Mouse (Mus musculus): ENCODE results near the gene Polr2j. TPM values are rescaled to one million over a fixed set of nuclear protein-coding genes. Genes with fewer than 3 reads are reported as not detected.

Gene Polr2j
- polyA plus RNA-seq, 1 experiment from 2014 or later, result 112 TPM

DNA sequence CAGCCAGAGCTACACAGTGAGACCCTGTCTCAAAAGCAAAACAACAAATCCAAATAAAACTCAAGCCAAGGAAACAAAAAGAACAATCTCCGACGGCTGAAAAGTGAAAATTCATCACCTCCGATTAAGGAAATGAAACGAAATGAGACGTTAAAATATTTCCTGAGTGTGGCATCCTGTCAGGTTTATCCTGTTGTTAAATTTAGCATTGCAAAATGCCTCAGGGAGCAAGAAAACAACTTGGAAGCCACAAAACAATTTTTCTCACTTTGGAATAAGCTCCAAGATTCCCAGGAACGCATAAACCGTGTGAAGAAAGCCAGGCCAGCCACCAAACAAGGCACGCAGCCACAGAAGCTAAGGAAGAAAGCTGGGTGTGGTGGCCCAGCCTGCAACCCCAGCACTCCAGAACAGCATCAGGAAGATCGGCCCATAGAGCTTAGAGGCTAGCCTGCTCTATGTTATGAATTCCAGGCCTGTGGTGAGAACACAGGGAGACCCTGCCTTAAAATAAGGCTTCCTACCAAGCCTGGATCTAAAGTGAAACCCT, 39.4 kb upstream of the Polr2j start:
- ATAC-seq (no peak), DNase-seq (no peak)
- Histone ChIP-seq H3K4me3 (ENCODE audit: low read depth, low read length) (no peak overlapping the region), H3K9me3 (ENCODE audit: low read length) (no peaks in the 10 kb centered on the region), H3K27me3 (ENCODE audit: insufficient read depth, low read length) (no peaks in the 10 kb centered on the region), H3K36me3 (replicated peaks; ENCODE audit: insufficient read depth, low read length) (no peaks in the 10 kb centered on the region), H3K4me1 (ENCODE audit: insufficient read depth) (no peaks in the 10 kb centered on the region), H3K4me2 (ENCODE audit: low read depth, low read length) (no peak overlapping the region), H3K27ac (ENCODE audit: low read depth) (peak overlapping the region; percentile 48; the same call in 1 of the 2 replicates), H3K9ac (replicated peaks) (no peak overlapping the region)
- TF ChIP-seq EP300 (IDR thresholded peaks at IDR 0.05; ENCODE audit: low read depth), result no peak
- no peak for TF ChIP-seq CTCF (IDR thresholded peaks at IDR 0.05; ENCODE audit: low read depth)
- WGBS (ENCODE audit: insufficient replicate concordance), result 49% methylated on average over 9 of the region's 9 CpGs

DNA sequence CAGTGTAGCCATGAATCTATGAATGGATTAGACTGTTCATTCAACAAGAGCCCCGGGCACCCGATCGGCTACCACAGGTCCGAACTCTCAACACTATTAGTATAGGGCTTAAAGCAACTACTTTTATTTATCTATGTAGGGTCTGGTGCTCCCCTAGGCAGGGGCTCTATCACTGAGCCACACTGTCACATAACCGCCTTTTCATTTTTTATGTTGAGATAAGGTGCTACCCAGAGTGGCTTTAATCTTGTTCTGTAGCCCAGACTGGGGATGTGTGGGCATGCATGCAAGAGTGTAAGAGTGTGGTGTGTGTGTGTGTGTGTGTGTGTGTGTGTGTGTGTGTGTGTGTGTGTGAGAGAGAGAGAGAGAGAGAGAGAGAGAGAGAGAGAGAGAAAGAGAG, 38.3 kb upstream of the Polr2j start:
- Histone ChIP-seq H3K36me3 (replicated peaks; ENCODE audit: insufficient read depth, low read length) (no peaks in the 10 kb centered on the region), H3K4me3 (ENCODE audit: low read depth, low read length) (no peak overlapping the region), H3K27me3 (ENCODE audit: insufficient read depth, low read length) (no peaks in the 10 kb centered on the region), H3K9me3 (ENCODE audit: low read length) (no peaks in the 10 kb centered on the region), H3K4me1 (ENCODE audit: insufficient read depth) (no peaks in the 10 kb centered on the region), H3K9ac (replicated peaks) (no peak overlapping the region), H3K27ac (ENCODE audit: low read depth) (no peak overlapping the region), H3K4me2 (ENCODE audit: low read depth, low read length) (no peak overlapping the region)
- 77% methylated on average over 5 of the region's 5 CpGs for WGBS (ENCODE audit: insufficient replicate concordance)
- no peak for TF ChIP-seq CTCF (IDR thresholded peaks at IDR 0.05; ENCODE audit: low read depth)
- TF ChIP-seq EP300 (IDR thresholded peaks at IDR 0.05; ENCODE audit: low read depth), result no peak
- ATAC-seq (no peak), DNase-seq (no peak)

DNA sequence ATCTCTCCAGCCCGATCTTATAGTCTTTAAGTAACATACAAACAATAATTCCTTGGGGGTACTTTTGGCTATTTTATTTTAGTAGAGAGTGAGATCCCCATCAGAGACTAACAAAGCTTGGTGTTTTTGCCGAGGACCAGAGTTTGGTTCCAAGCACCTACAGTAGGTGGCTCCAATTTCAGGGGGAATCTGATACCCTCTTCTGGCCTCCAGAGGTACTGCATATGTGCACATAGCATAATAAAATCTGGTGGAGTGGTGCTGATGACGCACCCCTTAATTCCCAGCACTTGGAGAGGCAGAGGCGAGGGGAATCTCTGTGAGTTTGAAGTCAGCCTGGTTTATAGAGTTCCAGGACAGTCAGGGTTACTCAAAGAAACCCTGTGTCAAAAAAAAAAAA, 34.1 kb upstream of the Polr2j start:
- ATAC-seq, result no peak
- H3K4me3 ChIP-seq (ENCODE audit: low read depth, low read length), result no peak overlapping the region
- 79% methylated on average over 4 of the region's 4 CpGs for WGBS (ENCODE audit: insufficient replicate concordance)
- no peaks in the 10 kb centered on the region for H3K36me3 ChIP-seq (replicated peaks; ENCODE audit: insufficient read depth, low read length)
- no peaks in the 10 kb centered on the region for H3K9me3 ChIP-seq (ENCODE audit: low read length)
- TF ChIP-seq CTCF (IDR thresholded peaks at IDR 0.05; ENCODE audit: low read depth), result peak; percentile 41; the same call in 1 of the 2 replicates
- no peak for TF ChIP-seq EP300 (IDR thresholded peaks at IDR 0.05; ENCODE audit: low read depth)
- no peak overlapping the region for H3K27ac ChIP-seq (ENCODE audit: low read depth)
- H3K4me2 ChIP-seq (ENCODE audit: low read depth, low read length), result no peak overlapping the region
- H3K9ac ChIP-seq (replicated peaks), result no peak overlapping the region
- peaks cover 13% of the 10 kb centered on the region for H3K27me3 ChIP-seq (ENCODE audit: insufficient read depth, low read length)
- H3K4me1 ChIP-seq (ENCODE audit: insufficient read depth), result peaks cover 9% of the 10 kb centered on the region
- no peak for DNase-seq

DNA sequence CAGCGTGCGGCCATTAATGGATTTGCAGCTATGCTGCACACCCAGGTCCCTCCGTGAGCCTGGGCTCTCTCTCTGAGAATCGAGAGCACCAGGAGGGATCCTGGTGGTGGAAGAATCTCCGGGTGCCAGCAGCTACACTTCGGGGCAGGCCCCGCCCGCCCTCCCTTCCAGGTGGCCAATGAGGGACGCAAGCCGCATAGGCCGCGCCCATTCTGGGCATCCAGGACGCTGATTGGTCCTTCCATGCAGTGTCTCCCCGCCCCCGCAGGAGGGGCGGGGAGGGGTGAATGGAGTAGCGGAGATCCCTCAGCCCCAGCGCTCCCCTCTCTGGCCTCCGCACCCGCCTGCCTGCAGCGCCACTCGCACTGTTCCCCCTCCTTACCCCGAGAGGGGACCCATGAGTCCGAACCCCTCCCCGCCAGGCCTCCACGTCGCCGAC, 32.7 kb upstream of the Polr2j start, which contains the start of gene Rasa4:
Gene Rasa4 (plus strand): TSS at position 248 of the 439 bp plus-strand sequence.
- TF ChIP-seq CTCF (IDR thresholded peaks at IDR 0.05; ENCODE audit: low read depth), result no peak
- TF ChIP-seq EP300 (IDR thresholded peaks at IDR 0.05; ENCODE audit: low read depth), result no peak
- Histone ChIP-seq H3K4me2 (ENCODE audit: low read depth, low read length) (peak within 1 kb of the TSS; percentile 98), H3K27me3 (ENCODE audit: insufficient read depth, low read length) (peaks cover 13% of the 10 kb centered on the region), H3K36me3 (replicated peaks; ENCODE audit: insufficient read depth, low read length) (no peaks in the 10 kb centered on the region), H3K9me3 (ENCODE audit: low read length) (no peaks in the 10 kb centered on the region), H3K9ac (replicated peaks) (peak within 1 kb of the TSS; percentile 62), H3K4me1 (ENCODE audit: insufficient read depth) (peaks cover 9% of the 10 kb centered on the region), H3K27ac (ENCODE audit: low read depth) (0 out of 2 replicates have a peak within 1 kb of the TSS, but pooled peaks have one; percentile 16), H3K4me3 (ENCODE audit: low read depth, low read length) (peak within 1 kb of the TSS; percentile 58)
- under 1% methylated on average over 26 of the region's 28 CpGs for WGBS (ENCODE audit: insufficient replicate concordance)
- peak; percentile 98 for ATAC-seq
- peak; percentile 92 for DNase-seq

DNA sequence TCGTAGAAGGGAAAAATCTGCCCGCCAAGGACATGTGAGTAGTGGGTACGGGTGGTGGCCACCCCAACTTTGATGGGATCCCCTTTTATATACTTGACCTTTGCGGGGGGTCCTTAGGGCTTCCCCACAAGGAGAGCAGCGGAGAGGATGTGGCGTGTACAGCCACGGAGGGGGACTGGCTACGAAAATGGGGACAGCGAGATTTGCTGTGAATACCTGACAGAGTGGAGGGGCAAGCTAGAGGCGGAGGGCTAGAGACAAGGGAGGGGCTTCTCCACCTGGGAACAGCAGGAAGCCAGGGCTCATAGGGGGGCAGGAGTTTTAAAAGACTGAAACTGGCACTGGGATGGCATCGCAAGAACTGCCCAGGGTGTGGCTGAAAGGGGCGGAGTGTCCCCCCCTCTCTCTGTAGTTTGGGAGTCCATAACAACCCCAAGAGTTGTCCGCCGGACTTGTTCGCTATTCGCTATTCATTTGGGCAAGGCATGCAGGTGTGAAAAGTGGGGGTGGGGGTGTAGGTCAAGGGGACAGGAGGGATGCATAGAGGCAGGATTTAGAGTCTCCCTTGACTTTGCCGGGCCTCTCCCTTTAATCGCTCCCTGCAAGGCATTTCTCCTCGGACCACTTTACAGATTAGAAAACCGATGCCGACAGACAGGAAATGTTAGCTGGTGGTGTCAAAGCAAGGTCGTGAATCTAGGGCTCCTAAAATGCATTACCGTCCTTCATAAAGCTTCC, 32.1 kb upstream of the Polr2j start:
- no peaks in the 10 kb centered on the region for H3K9me3 ChIP-seq (ENCODE audit: low read length)
- H3K4me2 ChIP-seq (ENCODE audit: low read depth, low read length), result peak overlapping the region; percentile 98
- H3K27me3 ChIP-seq (ENCODE audit: insufficient read depth, low read length), result peaks cover 13% of the 10 kb centered on the region
- no peak for DNase-seq
- peaks cover 9% of the 10 kb centered on the region for H3K4me1 ChIP-seq (ENCODE audit: insufficient read depth)
- WGBS (ENCODE audit: insufficient replicate concordance), result 5% methylated on average over 23 of the region's 23 CpGs
- peak overlapping the region; percentile 62 for H3K9ac ChIP-seq (replicated peaks)
- no peak for TF ChIP-seq EP300 (IDR thresholded peaks at IDR 0.05; ENCODE audit: low read depth)
- no peak for TF ChIP-seq CTCF (IDR thresholded peaks at IDR 0.05; ENCODE audit: low read depth)
- peak overlapping the region; percentile 58 for H3K4me3 ChIP-seq (ENCODE audit: low read depth, low read length)
- H3K27ac ChIP-seq (ENCODE audit: low read depth), result 0 out of 2 replicates have a peak overlapping the region, but pooled peaks have one; percentile 16
- no peaks in the 10 kb centered on the region for H3K36me3 ChIP-seq (replicated peaks; ENCODE audit: insufficient read depth, low read length)
- ATAC-seq, result 0 out of 2 replicates have a peak, but pooled peaks have one; percentile 19

DNA sequence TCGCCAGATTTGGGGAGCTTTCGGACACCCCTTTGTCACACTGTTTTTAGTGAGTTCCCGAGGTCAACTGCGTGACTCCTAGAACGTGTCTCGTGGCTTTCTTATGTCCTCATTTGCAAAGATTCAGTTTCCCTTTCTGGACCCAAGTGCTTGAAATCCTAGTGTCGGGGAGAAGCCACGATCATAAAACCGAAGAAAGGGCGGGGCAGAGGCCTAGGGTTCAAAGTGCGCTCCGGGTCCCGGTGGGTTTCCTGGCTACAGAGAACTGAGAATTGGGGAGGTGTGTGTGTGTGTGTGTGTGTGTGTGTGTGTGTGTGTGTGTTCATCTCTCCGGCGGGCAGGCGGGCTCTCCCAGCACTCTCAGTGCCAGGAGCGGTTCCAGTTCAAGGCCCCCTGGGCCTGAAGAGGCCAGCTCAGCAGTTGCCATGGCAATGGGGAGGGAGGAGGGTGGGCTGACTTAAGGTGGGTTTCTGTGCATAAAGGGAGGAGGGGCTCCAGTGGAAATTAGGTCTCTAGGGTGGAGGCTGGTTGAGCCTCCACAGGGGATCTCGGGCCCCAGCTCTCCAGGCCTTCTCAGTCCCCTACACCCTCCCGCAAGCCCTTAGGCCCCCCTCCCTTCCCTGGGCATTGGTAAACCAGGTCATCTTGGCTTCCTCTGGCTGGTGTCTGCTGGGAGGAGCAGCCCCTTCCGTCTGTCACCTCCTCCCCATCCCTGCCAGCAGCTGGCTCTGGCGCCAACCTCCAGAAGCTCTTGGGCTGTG, 31.4 kb upstream of the Polr2j start:
- H3K4me3 ChIP-seq (ENCODE audit: low read depth, low read length), result peak overlapping the region; percentile 58
- H3K27ac ChIP-seq (ENCODE audit: low read depth), result no peak overlapping the region
- H3K9me3 ChIP-seq (ENCODE audit: low read length), result no peaks in the 10 kb centered on the region
- ATAC-seq (no peak), DNase-seq (peak; percentile 24)
- H3K36me3 ChIP-seq (replicated peaks; ENCODE audit: insufficient read depth, low read length), result no peaks in the 10 kb centered on the region
- peaks cover 13% of the 10 kb centered on the region for H3K27me3 ChIP-seq (ENCODE audit: insufficient read depth, low read length)
- TF ChIP-seq EP300 (IDR thresholded peaks at IDR 0.05; ENCODE audit: low read depth) (no peak), CTCF (IDR thresholded peaks at IDR 0.05; ENCODE audit: low read depth) (no peak)
- WGBS (ENCODE audit: insufficient replicate concordance), result 25% methylated on average over 20 of the region's 21 CpGs
- peaks cover 9% of the 10 kb centered on the region for H3K4me1 ChIP-seq (ENCODE audit: insufficient read depth)
- H3K4me2 ChIP-seq (ENCODE audit: low read depth, low read length), result peak overlapping the region; percentile 98; the same call in 1 of the 2 replicates
- H3K9ac ChIP-seq (replicated peaks), result no peak overlapping the region

Data from liver, postnatal 0 days (tissue).